Mouse (Mus musculus) cerebellum, adult 2 months (tissue): ENCODE data around the gene Rab31.

Source experiments
- CTCF ChIP-seq: fragments of 200-500 bp; IDR thresholded peaks from 2 replicates; pipeline ENCODE4 v1.5.1; 2011; ENCODE audit warnings: low read depth, mild to moderate bottlenecking, control low read depth, low read length, moderate library complexity, borderline replicate concordance; ENCODE audit not compliant: insufficient read depth
- POLR2A ChIP-seq: fragments of 200-500 bp; IDR thresholded peaks from 2 replicates; pipeline ENCODE4 v1.6.1; 2011; ENCODE audit warnings: low read length, control low read depth, borderline replicate concordance; ENCODE audit not compliant: insufficient read depth

GRCm38 (mm10) chr17:65608312-65608687 lies 164.3 kb downstream of the Rab31 start:
- TF ChIP-seq POLR2A, result no peak
- no peak for TF ChIP-seq CTCF
